In the genomic region with DNA sequence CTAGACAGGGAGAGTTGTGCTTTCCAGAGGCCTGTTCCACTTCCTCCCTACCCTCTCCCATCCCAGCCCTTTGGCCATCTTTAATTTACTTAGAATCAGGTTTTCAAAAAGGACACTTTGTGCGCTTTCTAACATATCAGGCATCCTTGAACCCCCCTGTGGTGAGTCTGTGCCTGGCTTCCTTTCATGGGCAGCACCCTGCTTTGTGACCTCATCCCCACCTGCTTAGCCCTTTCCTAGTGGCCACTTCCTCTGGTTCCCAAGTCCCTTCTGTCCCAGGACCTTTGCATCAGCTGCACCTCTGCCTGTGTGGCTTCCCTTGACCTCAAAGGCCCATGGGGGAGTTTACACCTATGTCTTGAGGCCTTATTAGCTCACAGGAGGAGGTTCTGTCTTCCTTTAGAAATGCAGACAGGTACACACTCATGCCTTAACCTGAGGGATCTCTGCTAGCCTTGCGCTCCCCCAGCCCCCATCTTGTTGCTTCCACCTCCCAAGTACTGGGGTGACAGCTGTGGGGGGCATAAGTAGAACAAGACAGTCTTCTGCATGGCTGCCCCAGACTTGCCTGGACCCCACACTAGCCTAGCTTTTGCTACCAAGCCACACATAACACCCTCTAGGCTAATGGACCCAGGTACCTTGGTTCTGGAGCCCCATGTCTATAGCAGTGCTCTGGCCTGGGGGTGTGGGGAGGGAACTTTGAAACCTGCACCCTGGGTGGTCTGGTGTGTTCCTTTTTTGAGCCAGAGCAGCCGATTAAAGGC, we compare ENCODE assay signal across 7 mouse cellular contexts. TPM values are rescaled to one million over a fixed set of nuclear protein-coding genes. Genes with fewer than 3 reads are reported as not detected.
DNase-seq lines count a peak whose midpoint lies in the region; ATAC-seq and TF ChIP-seq lines count a peak whose summit lies in the region.

No protein-coding gene starts in this region.

- H3K36me3 ChIP-seq in megakaryocyte, embryonic 14.5 days (replicated peaks; ENCODE audit: low read length): peaks cover 70% of the 10 kb centered on the region
- H3K36me3 ChIP-seq in forebrain, embryonic 11.5 days (ENCODE audit: control insufficient read depth, insufficient read depth, low read length): no peaks in the 10 kb centered on the region; the same call in 1 of the 2 replicates
- peaks cover 43% of the 10 kb centered on the region for H3K36me3 ChIP-seq in limb, embryonic 14.5 days (ENCODE audit: control insufficient read depth, insufficient read depth, low read length)
- peaks cover 4% of the 10 kb centered on the region for H3K36me3 ChIP-seq in stomach, postnatal 0 days (ENCODE audit: control insufficient read depth, insufficient read depth, low read length)

- no peaks in the 10 kb centered on the region for H3K9me3 ChIP-seq in megakaryocyte, embryonic 14.5 days
- H3K9me3 ChIP-seq in forebrain, embryonic 11.5 days (ENCODE audit: control insufficient read depth, low read length): no peaks in the 10 kb centered on the region
- H3K9me3 ChIP-seq in limb, embryonic 14.5 days (ENCODE audit: control insufficient read depth, low read length): no peaks in the 10 kb centered on the region
- H3K9me3 ChIP-seq in stomach, postnatal 0 days (ENCODE audit: control insufficient read depth, low read length): no peaks in the 10 kb centered on the region

- no peak overlapping the region for H3K27ac ChIP-seq in forebrain, embryonic 11.5 days (ENCODE audit: low read depth, low read length)
- H3K27ac ChIP-seq in limb, embryonic 14.5 days (replicated peaks; ENCODE audit: low read depth, low read length): no peak overlapping the region
- H3K27ac ChIP-seq in stomach, postnatal 0 days (replicated peaks): no peak overlapping the region

- H3K27me3 ChIP-seq in megakaryocyte, embryonic 14.5 days (replicated peaks): no peaks in the 10 kb centered on the region
- H3K27me3 ChIP-seq in forebrain, embryonic 11.5 days (ENCODE audit: control insufficient read depth, insufficient read depth, low read length): no peaks in the 10 kb centered on the region
- H3K27me3 ChIP-seq in limb, embryonic 14.5 days (ENCODE audit: control insufficient read depth, insufficient read depth, low read length): no peaks in the 10 kb centered on the region
- H3K27me3 ChIP-seq in stomach, postnatal 0 days (ENCODE audit: control insufficient read depth, insufficient read depth, low read length): no peaks in the 10 kb centered on the region

- DNase-seq in forebrain, embryonic 11.5 days (ENCODE audit: low spot score): no peak
- no peak for DNase-seq in limb, embryonic 14.5 days (ENCODE audit: low spot score)
- no peak for DNase-seq in stomach, postnatal 0 days (ENCODE audit: low spot score)
- no peak for DNase-seq in kidney, postnatal 14 days
- no peak for DNase-seq in lung, postnatal 4 days

- H3K9ac ChIP-seq in forebrain, embryonic 11.5 days (ENCODE audit: low read length): peak overlapping the region; percentile 76
- H3K9ac ChIP-seq in limb, embryonic 14.5 days (ENCODE audit: low read depth, low read length, severe bottlenecking): peak overlapping the region; percentile 69
- H3K9ac ChIP-seq in stomach, postnatal 0 days (ENCODE audit: low read length): peak overlapping the region; percentile 83

- no peak for TF ChIP-seq POLR2A in limb, embryonic 14.5 days (IDR thresholded peaks at IDR 0.05; ENCODE audit: borderline replicate concordance, extremely low read depth, insufficient read depth, insufficient read length)

- H3K4me3 ChIP-seq in megakaryocyte, embryonic 14.5 days (replicated peaks): peak overlapping the region; percentile 96
- peak overlapping the region; percentile 84 for H3K4me3 ChIP-seq in forebrain, embryonic 11.5 days (ENCODE audit: low read depth, low read length)
- H3K4me3 ChIP-seq in limb, embryonic 14.5 days (replicated peaks; ENCODE audit: low read length): peak overlapping the region; percentile 79
- H3K4me3 ChIP-seq in stomach, postnatal 0 days (ENCODE audit: low read depth, low read length): peak overlapping the region; percentile 77

- no peak for TF ChIP-seq EP300 in stomach, postnatal 0 days (optimal IDR thresholded peaks at IDR 0.05)

- TF ChIP-seq CTCF in stomach, postnatal 0 days (IDR thresholded peaks at IDR 0.05; ENCODE audit: low read depth): no peak

- no peak for ATAC-seq in megakaryocyte, adult 5-6 weeks (ENCODE audit: poor library complexity, severe bottlenecking)
- no peak for ATAC-seq in forebrain, embryonic 11.5 days (replicated peaks; ENCODE audit: low FRiP score)
- ATAC-seq in limb, embryonic 14.5 days (ENCODE audit: low FRiP score, low read depth): no peak
- no peak for ATAC-seq in stomach, postnatal 0 days (ENCODE audit: low FRiP score, low TSS enrichment)

- peak overlapping the region; percentile 90 for H3K4me2 ChIP-seq in forebrain, embryonic 11.5 days (ENCODE audit: low read depth, low read length, severe bottlenecking)
- H3K4me2 ChIP-seq in limb, embryonic 14.5 days (replicated peaks; ENCODE audit: low read depth, low read length, severe bottlenecking): peak overlapping the region; percentile 92
- H3K4me2 ChIP-seq in stomach, postnatal 0 days (replicated peaks; ENCODE audit: low read depth): peak overlapping the region; percentile 92

- 83% methylated on average over 3 of the region's 3 CpGs for WGBS in forebrain, embryonic 11.5 days
- WGBS in limb, embryonic 14.5 days: 83% methylated on average over 3 of the region's 3 CpGs
- 77% methylated on average over 3 of the region's 3 CpGs for WGBS in stomach, postnatal 0 days

- H3K4me1 ChIP-seq in megakaryocyte, embryonic 14.5 days: peaks cover 52% of the 10 kb centered on the region
- peaks cover 11% of the 10 kb centered on the region for H3K4me1 ChIP-seq in forebrain, embryonic 11.5 days (replicated peaks; ENCODE audit: control insufficient read depth, insufficient read depth, low read length)
- H3K4me1 ChIP-seq in limb, embryonic 14.5 days (ENCODE audit: control insufficient read depth, insufficient read depth, low read length): peaks cover 7% of the 10 kb centered on the region; the same call in 1 of the 2 replicates
- peaks cover 5% of the 10 kb centered on the region for H3K4me1 ChIP-seq in stomach, postnatal 0 days (replicated peaks; ENCODE audit: control insufficient read depth, insufficient read depth)

RNA-seq across cellular contexts. Expression of gene Dda1, which starts 1.3 kb away (rescaled TPM):
- polyA plus RNA-seq in megakaryocyte, embryonic 14.5 days (2012; ENCODE audit: insufficient read depth, low replicate concordance): 346 and 1,390 TPM in 2 replicates
- total RNA-seq in megakaryocyte, adult 5-6 weeks (2015): 39.1 and 44.0 TPM in 2 replicates
- total RNA-seq in megakaryocyte, adult 5-6 weeks (2017): 14.2 and 26.3 TPM in 2 replicates
- 133 and 146 TPM in 2 replicates for polyA plus RNA-seq in forebrain, embryonic 11.5 days (2014; fragmentation: Nextera tagmentation; extraction: Ambion mirVana)
- polyA plus RNA-seq in limb, embryonic 14.5 days (2012; rRNA removed): 101 and 127 TPM in 2 replicates
- polyA plus RNA-seq in limb, embryonic 14.5 days (2014; fragmentation: Nextera tagmentation; extraction: Ambion mirVana): 94.6 and 99.6 TPM in 2 replicates
- 72.5 and 74.5 TPM in 2 replicates for polyA plus RNA-seq in stomach, postnatal 0 days (2015; fragmentation: Nextera tagmentation; extraction: Ambion mirVana)

RNA-seq across cellular contexts. Expression of gene Mrpl34, which starts 5.6 kb away (rescaled TPM):
- 206 and 242 TPM in 2 replicates for polyA plus RNA-seq in megakaryocyte, embryonic 14.5 days (2012; ENCODE audit: insufficient read depth, low replicate concordance)
- 31.6 and 40.1 TPM in 2 replicates for total RNA-seq in megakaryocyte, adult 5-6 weeks (2015)
- 33.5 and 36.1 TPM in 2 replicates for total RNA-seq in megakaryocyte, adult 5-6 weeks (2017)
- 186 TPM in 2 replicates for polyA plus RNA-seq in forebrain, embryonic 11.5 days (2014; fragmentation: Nextera tagmentation; extraction: Ambion mirVana)
- polyA plus RNA-seq in limb, embryonic 14.5 days (2012; rRNA removed): 62.3 and 70.6 TPM in 2 replicates
- polyA plus RNA-seq in limb, embryonic 14.5 days (2014; fragmentation: Nextera tagmentation; extraction: Ambion mirVana): 121 and 130 TPM in 2 replicates
- polyA plus RNA-seq in stomach, postnatal 0 days (2015; fragmentation: Nextera tagmentation; extraction: Ambion mirVana): 127 and 137 TPM in 2 replicates

RNA-seq across cellular contexts. Expression of gene Abhd8, which starts 6.9 kb away (rescaled TPM):
- 8.9 and 22.6 TPM in 2 replicates for polyA plus RNA-seq in megakaryocyte, embryonic 14.5 days (2012; ENCODE audit: insufficient read depth, low replicate concordance)
- 2.4 and 3.1 TPM in 2 replicates for total RNA-seq in megakaryocyte, adult 5-6 weeks (2015)
- 5.8 and 7.4 TPM in 2 replicates for total RNA-seq in megakaryocyte, adult 5-6 weeks (2017)
- 76.6 and 76.7 TPM in 2 replicates for polyA plus RNA-seq in forebrain, embryonic 11.5 days (2014; fragmentation: Nextera tagmentation; extraction: Ambion mirVana)
- 72.6 and 88.1 TPM in 2 replicates for polyA plus RNA-seq in limb, embryonic 14.5 days (2012; rRNA removed)
- 48.6 and 57.1 TPM in 2 replicates for polyA plus RNA-seq in limb, embryonic 14.5 days (2014; fragmentation: Nextera tagmentation; extraction: Ambion mirVana)
- 22.1 and 23.5 TPM in 2 replicates for polyA plus RNA-seq in stomach, postnatal 0 days (2015; fragmentation: Nextera tagmentation; extraction: Ambion mirVana)

RNA-seq across cellular contexts. Expression of gene Ano8, which starts 15.4 kb away (rescaled TPM):
- 3.3 and 3.4 TPM in 2 replicates for polyA plus RNA-seq in megakaryocyte, embryonic 14.5 days (2012; ENCODE audit: insufficient read depth, low replicate concordance)
- total RNA-seq in megakaryocyte, adult 5-6 weeks (2015): 0.47 and 1.5 TPM in 2 replicates
- total RNA-seq in megakaryocyte, adult 5-6 weeks (2017): 3.0 and 4.2 TPM in 2 replicates
- 5.7 and 9.3 TPM in 2 replicates for polyA plus RNA-seq in forebrain, embryonic 11.5 days (2014; fragmentation: Nextera tagmentation; extraction: Ambion mirVana)
- polyA plus RNA-seq in limb, embryonic 14.5 days (2012; rRNA removed): 37.2 and 43.3 TPM in 2 replicates
- polyA plus RNA-seq in limb, embryonic 14.5 days (2014; fragmentation: Nextera tagmentation; extraction: Ambion mirVana): 1.8 and 3.0 TPM in 2 replicates
- 0.68 and 1.1 TPM in 2 replicates for polyA plus RNA-seq in stomach, postnatal 0 days (2015; fragmentation: Nextera tagmentation; extraction: Ambion mirVana)

RNA-seq across cellular contexts. Expression of gene Gtpbp3, which starts 17.6 kb away (rescaled TPM):
- polyA plus RNA-seq in megakaryocyte, embryonic 14.5 days (2012; ENCODE audit: insufficient read depth, low replicate concordance): 17.4 and 21.7 TPM in 2 replicates
- 3.4 and 3.7 TPM in 2 replicates for total RNA-seq in megakaryocyte, adult 5-6 weeks (2015)
- 12.1 and 14.2 TPM in 2 replicates for total RNA-seq in megakaryocyte, adult 5-6 weeks (2017)
- 7.9 and 10.8 TPM in 2 replicates for polyA plus RNA-seq in forebrain, embryonic 11.5 days (2014; fragmentation: Nextera tagmentation; extraction: Ambion mirVana)
- polyA plus RNA-seq in limb, embryonic 14.5 days (2012; rRNA removed): 41.6 and 59.5 TPM in 2 replicates
- polyA plus RNA-seq in limb, embryonic 14.5 days (2014; fragmentation: Nextera tagmentation; extraction: Ambion mirVana): 5.9 and 6.8 TPM in 2 replicates
- polyA plus RNA-seq in stomach, postnatal 0 days (2015; fragmentation: Nextera tagmentation; extraction: Ambion mirVana): 7.2 and 8.2 TPM in 2 replicates
